Mouse (Mus musculus) midbrain, embryonic 16.5 days (tissue): Measurements from ENCODE around the gene Gm37240. TPM values are rescaled to one million over a fixed set of nuclear protein-coding genes. Genes with fewer than 3 reads are reported as not detected.

Experiments
- ATAC-seq: fragments of 200-750 bp; cut with Nextera tagmentation; 2 replicates; pipeline ENCODE4 v1.8.0; 2017; ENCODE audit warnings: moderate TSS enrichment
- H3K27ac ChIP-seq: fragments of 300-500 bp; sonication (generic); 2 replicates; pipeline ENCODE4 v1.5.1; 2014; ENCODE audit warnings: mild to moderate bottlenecking, low read length, mixed read lengths
- H3K27me3 ChIP-seq: fragments of 300-500 bp; sonication (generic); 2 replicates; pipeline ENCODE4 v1.6.1; 2014; ENCODE audit warnings: low read depth, low read length, mixed read lengths; ENCODE audit not compliant: control insufficient read depth, insufficient read depth
- H3K36me3 ChIP-seq: fragments of 300-500 bp; sonication (generic); 2 replicates; pipeline ENCODE4 v1.6.1; 2014; ENCODE audit warnings: mild to moderate bottlenecking, low read length, moderate library complexity, mixed read lengths; ENCODE audit not compliant: control insufficient read depth, insufficient read depth
- H3K4me1 ChIP-seq: fragments of 300-500 bp; sonication (generic); 2 replicates; pipeline ENCODE4 v1.6.1; 2014; ENCODE audit warnings: mild to moderate bottlenecking, low read length, mixed read lengths; ENCODE audit not compliant: control insufficient read depth, insufficient read depth
- H3K4me2 ChIP-seq: fragments of 300-500 bp; sonication (generic); 2 replicates; pipeline ENCODE4 v1.6.1; 2014; ENCODE audit warnings: mild to moderate bottlenecking, low read length, mixed read lengths
- H3K4me3 ChIP-seq: fragments of 300-500 bp; sonication (generic); 2 replicates; pipeline ENCODE4 v1.5.1; 2014; ENCODE audit warnings: low read depth, mild to moderate bottlenecking, low read length, moderate library complexity, mixed read lengths
- H3K9ac ChIP-seq: fragments of 300-500 bp; sonication (generic); 2 replicates; pipeline ENCODE4 v1.6.1; 2014; ENCODE audit warnings: low read depth, low read length, mixed read lengths
- H3K9me3 ChIP-seq: fragments of 300-500 bp; sonication (generic); replicated peaks from 2 replicates; pipeline ENCODE4 v1.6.1; 2014; ENCODE audit warnings: mild to moderate bottlenecking, low read length, mixed read lengths; ENCODE audit not compliant: control insufficient read depth, poor library complexity, severe bottlenecking
- WGBS: fragments of 180-500 bp; shearing (Covaris S2); extraction: QIAGEN DNeasy Blood & Tissue Kit; methylation state at CpG from one replicate; pipeline ENCODE4 v1.1.7; 2014; 5-methylcytosine and 5-hydroxymethylcytosine counted together
- polyA plus RNA-seq: library from polyadenylated mRNA; unstranded; fragments of >200 nt; fragmentation: Nextera tagmentation; extraction: Ambion mirVana; gene quantifications from 2 replicates; pipeline ENCODE4 v1.2.1, GENCODE M21; 2015

Gene Gm37240
- polyA plus RNA-seq, 1 experiment from 2014 or later: 0.26 TPM

DNA sequence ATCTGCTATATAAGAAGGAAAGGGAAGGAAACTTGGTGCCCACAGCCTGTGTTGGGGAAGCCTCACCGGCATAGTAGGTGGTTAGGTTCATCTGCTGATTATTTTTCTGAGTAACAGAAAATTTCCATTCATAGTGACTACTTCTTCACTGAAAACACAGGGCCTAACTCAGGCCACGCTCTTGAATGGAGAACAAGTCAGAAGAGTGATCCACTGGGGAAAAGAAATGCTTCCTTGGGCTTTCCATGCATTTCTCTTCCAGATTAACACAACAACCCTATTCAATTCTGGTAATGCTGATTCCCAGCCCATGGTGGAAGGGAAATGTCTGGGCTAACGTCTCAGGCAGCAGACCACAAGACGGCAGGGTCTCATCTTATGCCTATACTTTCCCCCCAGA, 188.8 kb downstream of the Gm37240 start:
- Histone ChIP-seq H3K4me3 (no peak overlapping the region), H3K4me2 (no peak overlapping the region), H3K36me3 (no peaks in the 10 kb centered on the region), H3K9me3 (no peaks in the 10 kb centered on the region), H3K4me1 (no peaks in the 10 kb centered on the region), H3K27ac (no peak overlapping the region), H3K9ac (no peak overlapping the region), H3K27me3 (no peaks in the 10 kb centered on the region)
- no peak for ATAC-seq
- WGBS: 80% methylated on average over 4 of the region's 4 CpGs

DNA sequence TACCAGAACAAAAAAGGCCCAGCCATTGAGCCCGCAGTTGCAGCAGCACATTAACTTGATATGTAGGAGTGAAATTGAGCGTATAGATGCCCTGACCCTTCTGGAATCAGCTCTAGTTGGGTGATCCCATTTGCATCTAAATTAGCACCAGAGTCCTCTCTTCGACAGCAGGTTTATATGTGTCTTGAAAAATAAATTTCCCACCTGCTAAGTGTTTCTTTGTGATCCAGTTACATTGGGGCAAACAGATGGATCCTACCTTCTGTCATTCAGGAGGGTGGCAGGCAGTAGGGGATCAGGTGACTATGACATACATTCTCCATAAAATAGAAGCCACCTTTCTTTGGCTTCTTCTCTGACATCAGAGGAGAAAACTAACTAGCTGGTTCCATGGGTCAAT, 192.3 kb downstream of the Gm37240 start:
- WGBS: 60% methylated on average over 3 of the region's 3 CpGs
- Histone ChIP-seq H3K4me3 (no peak overlapping the region), H3K4me2 (no peak overlapping the region), H3K9me3 (no peaks in the 10 kb centered on the region), H3K4me1 (no peaks in the 10 kb centered on the region), H3K36me3 (no peaks in the 10 kb centered on the region), H3K27me3 (no peaks in the 10 kb centered on the region), H3K27ac (no peak overlapping the region), H3K9ac (no peak overlapping the region)
- no peak for ATAC-seq

DNA sequence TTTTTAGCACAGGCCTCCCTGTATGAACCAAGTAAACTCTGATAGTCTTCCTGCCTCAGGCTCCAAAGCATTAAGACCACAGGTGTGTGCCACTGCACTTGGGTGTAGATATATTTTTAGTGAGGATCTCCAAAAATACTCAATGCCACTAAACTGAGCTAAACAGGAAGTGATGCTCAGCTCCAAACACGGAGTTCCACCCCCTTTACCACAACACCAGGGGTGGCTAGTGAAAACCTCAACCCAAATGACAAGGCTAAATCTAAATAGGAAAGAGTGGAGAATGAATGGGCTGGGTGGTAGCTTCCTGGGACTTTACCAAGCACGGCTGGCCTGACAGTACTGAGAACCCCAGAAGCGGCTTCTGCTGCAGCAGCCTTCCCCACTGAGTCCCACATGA, 194.3 kb downstream of the Gm37240 start:
- ATAC-seq: no peak
- WGBS: 37% methylated on average over 3 of the region's 3 CpGs

DNA sequence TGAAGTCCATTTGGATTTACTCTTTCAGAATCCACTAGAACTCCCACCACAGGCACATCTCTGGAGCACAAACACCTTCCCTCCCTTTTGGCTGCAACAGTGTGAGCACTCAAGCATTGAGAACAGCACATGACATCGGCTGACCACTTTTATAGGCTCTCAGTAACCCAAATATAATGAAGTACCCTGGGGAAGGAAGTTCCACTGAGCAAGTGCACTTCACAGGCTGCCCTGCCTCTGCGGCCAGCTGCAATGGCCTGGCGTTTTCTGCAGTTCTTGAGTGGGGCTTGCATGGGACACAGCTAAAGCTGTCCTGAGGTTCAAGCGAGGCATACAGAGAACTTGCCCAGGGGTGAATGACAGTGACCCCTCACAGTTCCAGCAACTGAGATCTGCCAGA, 196.2 kb downstream of the Gm37240 start:
- Histone ChIP-seq H3K36me3 (no peaks in the 10 kb centered on the region), H3K4me2 (no peak overlapping the region), H3K27me3 (no peaks in the 10 kb centered on the region), H3K27ac (no peak overlapping the region), H3K4me3 (no peak overlapping the region), H3K9ac (no peak overlapping the region), H3K9me3 (no peaks in the 10 kb centered on the region), H3K4me1 (no peaks in the 10 kb centered on the region)
- no peak for ATAC-seq
- 58% methylated on average over 4 of the region's 4 CpGs for WGBS

More for the DNA sequence above, 194.3 kb downstream of the Gm37240 start:
- Histone ChIP-seq H3K4me1 (no peaks in the 10 kb centered on the region), H3K27ac (no peak overlapping the region), H3K9ac (no peak overlapping the region), H3K9me3 (no peaks in the 10 kb centered on the region), H3K36me3 (no peaks in the 10 kb centered on the region), H3K4me3 (no peak overlapping the region), H3K4me2 (no peak overlapping the region), H3K27me3 (no peaks in the 10 kb centered on the region)

DNA sequence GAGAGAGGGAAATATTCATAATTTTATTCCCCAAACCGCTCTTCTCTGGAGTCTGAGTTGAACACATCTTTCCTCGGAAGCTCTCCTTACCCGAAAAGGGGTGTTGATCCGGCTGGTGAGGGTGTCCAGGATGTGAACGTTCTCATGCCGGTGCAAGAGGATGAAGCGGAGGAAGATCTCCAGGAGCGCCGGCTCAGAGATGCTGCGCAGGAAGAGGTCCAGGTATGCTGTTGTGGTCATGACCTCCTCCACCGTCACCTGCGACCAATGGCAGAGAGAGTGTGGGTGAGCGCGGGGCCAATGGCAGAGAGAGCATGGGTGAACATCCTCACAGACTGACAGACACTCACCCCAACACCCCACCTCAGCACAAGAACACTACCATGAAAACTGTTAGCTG, 199.0 kb downstream of the Gm37240 start:
- no peak for ATAC-seq
- no peak overlapping the region for H3K4me3 ChIP-seq
- WGBS: 96% methylated on average over 14 of the region's 14 CpGs
- H3K36me3 ChIP-seq: no peaks in the 10 kb centered on the region
- no peak overlapping the region for H3K9ac ChIP-seq
- H3K27me3 ChIP-seq: no peaks in the 10 kb centered on the region
- H3K9me3 ChIP-seq: no peaks in the 10 kb centered on the region
- H3K4me1 ChIP-seq: no peaks in the 10 kb centered on the region
- no peak overlapping the region for H3K4me2 ChIP-seq
- no peak overlapping the region for H3K27ac ChIP-seq

DNA sequence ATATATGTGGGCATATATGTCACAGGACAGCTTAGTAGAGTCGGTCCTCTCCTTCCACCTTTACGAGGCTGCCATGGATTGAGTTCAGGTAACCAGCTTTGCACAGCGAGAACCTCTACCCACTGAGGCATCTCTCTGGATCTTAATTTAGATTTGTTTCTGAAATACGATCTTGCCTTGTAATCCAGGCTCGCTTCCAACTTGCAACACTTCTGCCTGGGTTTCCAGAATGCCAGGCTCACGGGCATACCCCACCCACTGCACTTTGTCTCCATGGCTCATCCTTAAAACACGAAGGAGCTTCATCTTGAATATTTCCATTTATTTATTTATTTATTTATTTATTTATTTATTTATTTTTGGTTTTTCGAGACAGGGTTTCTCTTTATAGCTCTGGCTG, 202.0 kb downstream of the Gm37240 start:
- H3K36me3 ChIP-seq: no peaks in the 10 kb centered on the region

DNA sequence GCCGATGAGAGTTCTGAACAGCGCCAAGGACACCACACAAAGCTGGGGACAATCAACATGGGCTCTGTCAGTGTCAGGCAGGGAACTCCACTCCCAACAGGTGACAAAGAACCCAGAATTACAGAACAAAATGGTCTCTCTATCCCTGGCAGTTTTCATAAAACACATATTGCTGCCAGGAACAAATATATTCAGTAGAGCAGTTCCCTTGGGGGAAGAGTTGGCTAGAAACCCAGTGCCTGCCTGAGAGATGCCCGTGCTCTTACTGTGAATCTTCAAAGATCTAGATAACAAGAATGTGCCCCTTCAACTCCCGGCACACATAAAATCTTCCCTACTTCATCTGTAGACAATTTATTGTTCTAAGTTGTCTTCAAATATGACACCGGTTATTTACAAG, 203.7 kb downstream of the Gm37240 start:
- no peak for ATAC-seq
- Histone ChIP-seq H3K27ac (no peak overlapping the region), H3K4me3 (no peak overlapping the region), H3K9ac (no peak overlapping the region), H3K9me3 (no peaks in the 10 kb centered on the region), H3K36me3 (no peaks in the 10 kb centered on the region), H3K4me2 (no peak overlapping the region), H3K4me1 (no peaks in the 10 kb centered on the region), H3K27me3 (no peaks in the 10 kb centered on the region)
- WGBS: 79% methylated on average over 5 of the region's 5 CpGs

More for the DNA sequence above, 202.0 kb downstream of the Gm37240 start:
- ATAC-seq: no peak
- Histone ChIP-seq H3K4me1 (no peaks in the 10 kb centered on the region), H3K9me3 (no peaks in the 10 kb centered on the region), H3K4me2 (no peak overlapping the region), H3K27ac (no peak overlapping the region), H3K27me3 (no peaks in the 10 kb centered on the region), H3K4me3 (no peak overlapping the region), H3K9ac (no peak overlapping the region)
- WGBS: 91% methylated on average over 8 of the region's 8 CpGs

DNA sequence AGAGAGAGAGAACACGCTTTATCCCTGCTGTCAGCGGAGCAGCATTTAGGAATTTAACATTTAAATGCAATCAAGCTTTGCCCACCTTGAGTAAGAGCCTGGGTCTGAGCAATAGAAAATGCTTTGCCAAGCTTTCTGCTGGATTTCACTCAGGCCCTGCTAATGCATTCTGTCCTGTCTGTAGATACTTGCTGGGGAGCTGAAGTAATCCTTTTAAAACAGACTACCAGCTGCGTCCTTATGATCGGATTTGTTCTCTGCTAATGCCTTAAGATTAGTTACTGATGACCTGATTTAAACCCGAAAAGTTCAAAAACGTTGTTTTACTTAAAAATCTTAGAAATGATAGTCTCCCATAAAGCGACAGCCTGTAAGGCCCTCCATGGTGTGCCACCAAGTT, 206.2 kb downstream of the Gm37240 start:
- Histone ChIP-seq H3K9ac (no peak overlapping the region), H3K4me1 (no peaks in the 10 kb centered on the region), H3K4me3 (no peak overlapping the region), H3K9me3 (no peaks in the 10 kb centered on the region), H3K27ac (no peak overlapping the region), H3K4me2 (no peak overlapping the region), H3K36me3 (no peaks in the 10 kb centered on the region), H3K27me3 (no peaks in the 10 kb centered on the region)
- no peak for ATAC-seq
- WGBS: 30% methylated on average over 7 of the region's 7 CpGs

DNA sequence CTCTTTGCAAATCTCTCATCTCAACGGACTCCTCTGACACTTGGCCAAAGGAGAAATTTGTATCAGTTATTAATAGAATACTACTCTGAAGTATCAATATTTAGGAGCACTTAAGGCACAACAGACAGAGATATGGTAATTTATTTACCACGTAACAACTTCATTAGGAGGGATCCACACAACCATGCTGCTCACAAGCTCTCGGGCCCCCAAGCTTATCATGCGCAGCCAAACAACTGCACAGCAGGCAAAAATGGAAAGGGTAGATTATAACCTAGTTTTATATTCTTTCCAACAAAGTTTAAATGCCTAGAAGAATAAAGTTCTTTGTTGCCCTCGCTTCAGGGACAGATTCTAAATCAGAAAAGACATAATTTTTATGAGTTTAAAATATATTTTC, 207.4 kb downstream of the Gm37240 start:
- 84% methylated on average over 5 of the region's 5 CpGs for WGBS
- no peak overlapping the region for H3K27ac ChIP-seq
- no peaks in the 10 kb centered on the region for H3K36me3 ChIP-seq

More for the DNA sequence above, 207.4 kb downstream of the Gm37240 start:
- Histone ChIP-seq H3K4me3 (no peak overlapping the region), H3K4me2 (no peak overlapping the region), H3K9ac (no peak overlapping the region), H3K9me3 (no peaks in the 10 kb centered on the region), H3K27me3 (no peaks in the 10 kb centered on the region), H3K4me1 (no peaks in the 10 kb centered on the region)
- ATAC-seq: no peak
